Mouse (Mus musculus): ENCODE data around the gene Ube2g2.

Gene Ube2g2

GRCm38 (mm10) chr10:77622055-77622988 is at the start of gene Ube2g2:
TSS of gene Ube2g2 (plus strand) at chr10:77622275.
- in situ Hi-C loops (cut with MboI, MseI): no loop called here

- in situ Hi-C loops (cut with MboI, MseI): no loop called here
These were observed 48.9 kb upstream of the Ube2g2 start for GRCm38 (mm10) chr10:77573162-77573561.

GRCm38 (mm10) chr10:77580027-77580920 is 41.8 kb upstream of the Ube2g2 start:
- in situ Hi-C loops (cut with MboI, MseI): loop anchor here (10.0 kb wide), 1 partner anchor 1265 kb away; no protein-coding TSS in a partner anchor

- in situ Hi-C loops (cut with MboI, MseI): loop anchor here (10.0 kb wide), 1 partner anchor 1266 kb away; no protein-coding TSS in a partner anchor
These were observed 41.1 kb upstream of the Ube2g2 start for GRCm38 (mm10) chr10:77581023-77581407.

- in situ Hi-C loops (cut with MboI, MseI): loop anchor here (10.0 kb wide), 1 partner anchor 1267 kb away; no protein-coding TSS in a partner anchor
These were observed 40.4 kb upstream of the Ube2g2 start, which contains the start of gene Pttg1ip for GRCm38 (mm10) chr10:77581408-77582284. TSS of gene Pttg1ip (plus strand) at chr10:77581720.

- in situ Hi-C loops (cut with MboI, MseI): loop anchor here (10.0 kb wide), 1 partner anchor 1267 kb away; no protein-coding TSS in a partner anchor
These were observed 39.8 kb upstream of the Ube2g2 start for GRCm38 (mm10) chr10:77582285-77582618.

- in situ Hi-C loops (cut with MboI, MseI): loop anchor here (10.0 kb wide), 1 partner anchor 1269 kb away; no protein-coding TSS in a partner anchor
These were observed 38.2 kb upstream of the Ube2g2 start for GRCm38 (mm10) chr10:77583795-77584422.

- in situ Hi-C loops (cut with MboI, MseI): loop anchor here (10.0 kb wide), 1 partner anchor 1272 kb away; no protein-coding TSS in a partner anchor
These were observed 35.4 kb upstream of the Ube2g2 start for GRCm38 (mm10) chr10:77586637-77587036.

GRCm38 (mm10) chr10:77587091-77587775 is 34.8 kb upstream of the Ube2g2 start:
- in situ Hi-C loops (cut with MboI, MseI): loop anchor here (10.0 kb wide), 1 partner anchor 1272 kb away; no protein-coding TSS in a partner anchor

- in situ Hi-C loops (cut with MboI, MseI): loop anchor here (10.0 kb wide), 1 partner anchor 1273 kb away; no protein-coding TSS in a partner anchor
These were observed 34.0 kb upstream of the Ube2g2 start for GRCm38 (mm10) chr10:77588036-77588435.

GRCm38 (mm10) chr10:77589117-77589516 is 33.0 kb upstream of the Ube2g2 start:
- in situ Hi-C loops (cut with MboI, MseI): loop anchor here (10.0 kb wide), 1 partner anchor 1274 kb away; no protein-coding TSS in a partner anchor

- in situ Hi-C loops (cut with MboI, MseI): loop anchor here (10.0 kb wide), 1 partner anchor 1275 kb away; no protein-coding TSS in a partner anchor
These were observed 32.3 kb upstream of the Ube2g2 start for GRCm38 (mm10) chr10:77589749-77590148.

- in situ Hi-C loops (cut with MboI, MseI): no loop called here
These were observed 31.3 kb upstream of the Ube2g2 start for GRCm38 (mm10) chr10:77590812-77591211.

GRCm38 (mm10) chr10:77591546-77591945 is 30.5 kb upstream of the Ube2g2 start:
- in situ Hi-C loops (cut with MboI, MseI): no loop called here

GRCm38 (mm10) chr10:77596060-77596459 is 26.0 kb upstream of the Ube2g2 start:
- in situ Hi-C loops (cut with MboI, MseI): no loop called here

GRCm38 (mm10) chr10:77603021-77603420 is 19.1 kb upstream of the Ube2g2 start:
- in situ Hi-C loops (cut with MboI, MseI): no loop called here

- in situ Hi-C loops (cut with MboI, MseI): no loop called here
These were observed 18.0 kb upstream of the Ube2g2 start for GRCm38 (mm10) chr10:77604111-77604510.

- in situ Hi-C loops (cut with MboI, MseI): no loop called here
These were observed 17.1 kb upstream of the Ube2g2 start for GRCm38 (mm10) chr10:77604958-77605357.

GRCm38 (mm10) chr10:77605368-77605767 is 16.7 kb upstream of the Ube2g2 start:
- in situ Hi-C loops (cut with MboI, MseI): no loop called here

All from T-helper 2 cell (primary cell).